Mouse (Mus musculus): Measurements from ENCODE around the gene Myo16.

GRCm38 (mm10) chr8:10310470-10310869 is 156.8 kb downstream of the Myo16 start:
- no peak for TF ChIP-seq TAL1 (IDR thresholded peaks at IDR 0.05; ENCODE audit: low read length)
- no peak for TF ChIP-seq GATA1 (IDR thresholded peaks at IDR 0.05; ENCODE audit: low read length)

All from erythroblast, embryonic 14.5 days (primary cell).